Mouse (Mus musculus) 3134 (cell line): ENCODE results near the gene Uck2.

ENCODE experiments used
- DNase-seq: peaks from one replicate; pipeline ENCODE4 v3.0.0-alpha.2; 2011; ENCODE audit warnings: low spot score; ENCODE audit not compliant: insufficient read length; ENCODE audit errors: extremely low read depth

Gene Uck2

DNA sequence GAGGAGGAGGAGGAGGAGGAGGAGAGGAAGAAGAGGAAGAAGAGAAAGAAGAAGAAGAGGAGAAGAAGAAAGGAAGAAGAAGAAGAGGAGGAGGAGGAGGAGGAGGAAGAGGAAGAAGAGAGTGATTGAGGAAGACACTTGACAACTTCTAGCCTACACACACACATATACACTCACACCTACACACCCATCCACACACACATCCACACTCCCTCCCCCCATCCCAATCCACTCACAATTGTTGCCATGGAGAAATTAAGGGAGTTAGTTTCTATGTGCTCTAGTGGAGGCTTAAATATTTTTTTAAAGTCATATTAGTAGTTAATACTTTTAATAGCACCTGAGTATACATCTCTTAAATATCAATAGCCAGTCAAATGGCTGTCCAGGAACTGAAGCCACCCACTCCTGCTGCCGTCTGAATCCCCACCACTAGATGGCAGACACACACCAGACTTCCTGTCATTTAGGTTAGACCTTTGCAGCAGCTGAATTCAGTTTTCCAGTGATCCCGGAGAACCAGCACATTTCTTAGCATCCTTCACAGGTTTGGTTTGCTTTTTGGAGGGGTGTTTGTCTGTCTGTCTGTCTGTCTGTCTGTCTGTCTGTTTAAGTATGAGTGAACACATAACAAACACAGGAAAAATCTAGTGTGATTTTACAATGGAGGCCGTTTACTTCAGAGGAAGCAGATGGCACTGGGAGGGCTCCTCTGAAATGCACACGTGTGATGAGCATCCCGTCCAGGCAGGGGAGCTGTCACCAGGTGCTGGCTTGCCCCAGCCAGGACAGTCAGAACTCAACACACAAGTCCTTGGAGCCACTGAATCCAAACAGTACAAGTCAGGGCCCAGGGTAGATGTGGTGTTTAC is 64.6 kb downstream of the Uck2 start:
- peak; percentile 46 for DNase-seq

DNA sequence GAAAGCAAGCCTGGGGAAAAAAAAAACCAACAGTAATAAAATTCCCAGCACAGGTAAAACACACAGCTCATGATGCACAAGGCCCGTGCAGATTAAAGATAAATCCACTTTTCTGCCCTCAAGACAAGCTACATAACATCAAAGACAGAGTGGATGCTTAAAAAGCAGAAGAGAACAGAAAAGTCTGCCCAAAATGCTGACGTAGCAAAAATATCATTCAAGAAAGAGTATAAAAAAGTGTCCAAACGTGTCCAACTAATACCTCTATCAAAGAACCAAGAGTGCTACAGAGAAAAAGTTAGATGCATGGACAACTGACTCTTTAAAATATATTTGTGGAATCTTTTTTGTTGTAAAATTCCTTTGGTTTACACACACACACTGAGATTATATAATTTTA is 69.7 kb downstream of the Uck2 start:
- DNase-seq: no peak

DNA sequence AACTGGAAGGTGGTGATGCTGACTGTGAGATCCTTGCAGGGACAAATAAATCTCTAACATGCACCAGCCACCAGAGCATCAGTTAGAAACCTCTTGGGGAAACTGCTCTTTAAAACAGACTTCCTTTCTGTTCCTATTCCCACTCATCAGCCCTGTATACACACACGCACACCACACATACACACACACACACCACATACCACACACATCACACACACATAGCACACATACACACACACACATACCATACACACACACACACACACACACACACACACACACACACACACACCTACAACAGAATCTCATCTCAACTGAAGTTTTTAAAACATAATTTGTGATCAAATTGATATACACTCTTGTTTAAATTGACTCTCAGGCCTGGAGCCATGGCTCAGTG is 72.4 kb downstream of the Uck2 start:
- no peak for DNase-seq

DNA sequence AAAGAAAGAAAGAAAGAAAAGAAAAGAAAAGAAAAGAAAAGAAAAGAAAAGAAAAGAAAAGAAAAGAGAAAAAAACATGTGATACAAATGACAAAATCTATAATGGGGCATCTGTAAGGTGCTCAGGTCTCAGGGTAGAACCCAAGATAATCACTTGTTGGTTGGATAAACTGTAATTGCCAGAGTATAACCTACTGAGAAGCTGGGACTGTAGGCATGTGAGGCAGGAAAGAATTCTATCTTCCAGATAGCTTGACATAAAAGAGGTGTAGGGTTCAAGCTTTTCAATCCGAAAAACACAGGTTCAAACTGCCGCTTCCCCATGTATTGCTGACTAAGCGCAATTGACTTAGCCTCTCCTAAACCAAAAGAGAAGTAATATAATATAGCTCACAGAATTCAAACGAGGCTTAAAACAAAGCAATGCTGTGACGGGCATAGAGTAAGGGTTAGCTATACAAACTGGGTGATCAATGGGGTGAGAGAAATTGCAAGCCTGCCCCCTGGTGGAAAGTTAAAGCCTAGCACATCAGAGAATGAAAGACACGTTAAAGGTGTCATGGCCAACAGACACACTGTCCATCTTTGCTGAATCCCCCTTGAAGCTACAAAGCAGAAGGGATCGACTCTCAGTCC is 73.0 kb downstream of the Uck2 start:
- no peak for DNase-seq

DNA sequence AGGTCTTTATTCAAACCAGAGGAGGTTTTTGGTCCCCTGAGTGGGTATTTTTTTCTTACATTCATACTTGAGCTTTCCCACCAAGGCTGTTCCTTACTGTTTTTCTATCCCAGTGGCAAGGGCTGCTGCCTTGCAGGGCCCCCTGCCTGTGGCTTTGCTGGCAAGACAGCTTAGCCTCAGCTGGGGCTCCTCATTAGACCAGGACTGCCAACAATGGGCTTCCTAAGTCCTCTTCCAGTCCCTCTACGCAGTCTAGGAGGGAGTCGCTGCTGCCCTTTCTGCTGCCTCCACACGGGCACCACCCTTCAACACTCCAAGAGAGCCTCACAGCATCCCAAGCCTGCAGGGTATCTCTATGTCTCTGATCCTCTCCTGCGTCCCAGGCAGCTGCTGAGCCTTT is 76.3 kb downstream of the Uck2 start:
- DNase-seq: no peak

DNA sequence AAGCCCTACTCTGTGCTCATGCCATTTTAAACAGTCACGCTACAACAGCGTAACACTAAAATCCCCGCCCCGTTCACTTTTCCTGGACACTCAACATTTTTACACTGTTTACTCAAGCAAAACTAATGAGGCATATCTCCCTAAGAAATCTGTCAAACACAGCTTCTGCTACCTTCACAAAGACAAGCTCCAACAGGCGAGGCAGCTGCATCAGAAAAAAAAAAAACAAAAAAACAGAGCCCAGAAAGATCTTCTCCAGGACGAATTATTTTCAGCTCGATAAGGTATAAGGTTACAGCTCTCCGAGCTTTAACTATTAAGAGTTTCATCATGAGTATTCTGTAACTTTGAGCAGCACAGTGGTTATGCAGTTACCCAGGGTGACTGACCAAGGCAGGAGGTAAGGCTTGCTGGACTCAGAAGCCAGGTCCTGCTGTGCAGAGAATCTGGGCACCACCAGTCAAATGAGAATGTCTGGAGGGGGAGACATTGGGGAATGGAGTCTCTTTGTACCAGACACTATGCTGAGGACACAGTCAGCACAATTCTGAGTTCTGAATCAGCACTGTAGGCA is 79.9 kb downstream of the Uck2 start:
- DNase-seq: no peak

DNA sequence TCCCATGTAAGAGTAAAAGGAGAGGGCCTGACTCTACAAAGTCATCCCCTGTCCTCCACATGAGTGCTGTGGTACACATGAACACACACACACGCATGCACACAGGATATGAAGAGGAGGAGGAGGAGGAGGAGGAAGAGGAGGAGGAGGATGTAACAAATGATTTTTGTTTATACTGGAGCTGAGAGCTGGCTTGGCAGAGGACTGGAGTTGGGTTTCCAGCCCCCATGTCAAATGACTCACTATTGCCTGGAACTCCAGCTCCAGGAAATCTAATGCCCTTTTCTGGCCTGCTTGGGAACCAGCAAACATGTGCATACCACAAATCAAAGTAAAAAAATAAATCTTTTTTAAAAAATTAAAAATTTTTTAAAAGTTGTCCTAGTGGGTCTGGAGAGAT is 80.7 kb downstream of the Uck2 start:
- no peak for DNase-seq

DNA sequence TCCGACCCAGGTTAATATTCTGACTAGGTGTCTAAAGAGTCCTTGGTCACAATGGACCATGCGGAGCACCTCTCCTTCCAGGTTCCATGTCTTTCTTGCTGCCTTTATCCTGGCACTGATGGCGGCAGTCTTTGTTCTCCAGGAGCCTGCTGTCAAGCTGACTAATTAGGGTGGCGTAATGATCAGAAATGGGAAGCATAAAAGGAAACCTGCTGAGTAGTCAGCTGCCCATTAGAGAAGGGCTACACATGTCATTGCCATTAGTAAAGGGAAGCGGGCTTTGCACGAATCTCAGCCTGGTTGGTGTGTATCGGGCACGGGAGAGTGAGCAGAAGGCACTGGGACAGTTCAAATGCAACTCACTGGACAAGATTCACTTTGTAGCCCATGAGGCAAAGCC is 90.4 kb downstream of the Uck2 start:
- no peak for DNase-seq

DNA sequence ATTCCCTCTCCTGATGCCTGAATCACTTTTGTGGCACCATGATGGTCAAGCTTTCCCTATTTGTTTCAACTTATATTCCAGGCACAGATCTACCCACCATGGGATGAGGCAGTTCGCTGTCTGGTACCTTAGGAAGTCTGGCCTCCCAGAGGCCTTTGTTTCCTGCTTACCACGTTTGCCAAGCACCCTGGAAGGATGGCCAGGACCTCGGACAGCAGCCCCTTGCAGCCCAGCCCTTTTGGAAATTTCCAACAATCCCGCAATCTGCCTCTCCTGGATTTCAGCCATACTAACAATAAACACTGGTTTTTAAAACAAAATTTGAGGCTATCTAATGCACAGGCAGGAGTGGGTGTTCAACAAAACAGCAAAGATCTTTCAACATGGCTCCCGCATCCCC is 97.3 kb downstream of the Uck2 start:
- no peak for DNase-seq

DNA sequence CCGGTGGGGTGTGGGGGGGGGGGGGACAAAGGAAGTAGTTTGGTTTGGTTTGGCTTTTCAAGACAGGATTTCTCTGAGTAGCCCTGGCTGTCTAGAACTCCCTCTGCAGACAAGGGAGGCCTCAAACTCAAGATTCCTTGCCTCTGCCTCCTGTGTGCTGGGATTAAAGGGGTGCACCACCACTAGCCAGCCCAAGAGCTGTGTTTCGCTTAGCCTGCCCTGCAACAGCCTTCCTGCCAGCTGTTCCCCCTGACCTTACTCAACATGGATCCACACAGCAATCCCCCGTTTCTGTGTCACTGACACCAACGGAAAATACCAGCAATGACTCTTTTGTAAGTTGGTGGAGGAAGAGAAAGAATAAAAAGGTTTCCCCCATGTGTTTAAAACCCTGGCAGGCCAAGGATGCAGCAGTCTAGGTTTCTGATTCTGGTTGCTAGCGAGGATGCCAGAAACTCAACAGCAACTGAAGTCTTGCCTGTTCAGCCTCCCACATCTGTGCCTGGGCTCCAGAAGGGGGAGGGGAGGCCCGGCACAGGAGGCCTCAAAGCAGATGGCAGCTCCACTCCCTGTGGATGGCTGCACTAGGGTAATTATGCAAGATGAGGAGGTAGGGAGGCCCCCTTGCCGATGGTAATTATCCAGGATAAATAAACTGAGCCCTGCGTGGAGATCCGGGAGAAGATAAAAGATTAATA is 103.1 kb downstream of the Uck2 start:
- DNase-seq: no peak
